Mouse (Mus musculus): ENCODE results near the gene Fam135a. TPM values are rescaled to one million over a fixed set of nuclear protein-coding genes. Genes with fewer than 3 reads are reported as not detected.

The Fam135a gene
- polyA plus RNA-seq, 1 experiment from 2014 or later = 16.0 TPM

- DNase-seq (ENCODE audit: low spot score) (no peak), ATAC-seq (replicated peaks; ENCODE audit: low FRiP score) (no peak)
- WGBS = 69% methylated on average over 5 of the region's 5 CpGs
- Histone ChIP-seq H3K4me3 (ENCODE audit: low read depth, low read length) (no peak overlapping the region), H3K4me2 (no peak overlapping the region), H3K9ac (ENCODE audit: low read depth, low read length) (no peak overlapping the region), H3K4me1 (replicated peaks; ENCODE audit: control insufficient read depth, insufficient read depth, low read length) (no peaks in the 10 kb centered on the region), H3K27me3 (replicated peaks; ENCODE audit: control insufficient read depth, insufficient read depth, low read length) (no peaks in the 10 kb centered on the region), H3K36me3 (ENCODE audit: control insufficient read depth, insufficient read depth, low read length) (no peaks in the 10 kb centered on the region), H3K27ac (ENCODE audit: low read depth, low read length) (no peak overlapping the region), H3K9me3 (ENCODE audit: control insufficient read depth, low read length) (no peaks in the 10 kb centered on the region)
Observed at GRCm38 (mm10) chr1:24090094-24090493, 10.0 kb downstream of the Fam135a start.

GRCm38 (mm10) chr1:24086176-24086575, 14.0 kb downstream of the Fam135a start:
- Histone ChIP-seq H3K9me3 (ENCODE audit: control insufficient read depth, low read length) (no peaks in the 10 kb centered on the region), H3K36me3 (ENCODE audit: control insufficient read depth, insufficient read depth, low read length) (peaks cover 3% of the 10 kb centered on the region; the same call in 1 of the 2 replicates), H3K27ac (ENCODE audit: low read depth, low read length) (no peak overlapping the region), H3K9ac (ENCODE audit: low read depth, low read length) (no peak overlapping the region), H3K4me1 (replicated peaks; ENCODE audit: control insufficient read depth, insufficient read depth, low read length) (no peaks in the 10 kb centered on the region), H3K4me2 (no peak overlapping the region), H3K27me3 (replicated peaks; ENCODE audit: control insufficient read depth, insufficient read depth, low read length) (no peaks in the 10 kb centered on the region), H3K4me3 (ENCODE audit: low read depth, low read length) (no peak overlapping the region)
- no peak for ATAC-seq (replicated peaks; ENCODE audit: low FRiP score)
- WGBS = 85% methylated on average over 3 of the region's 3 CpGs
- DNase-seq (ENCODE audit: low spot score) = no peak

GRCm38 (mm10) chr1:24074396-24074795, 25.7 kb downstream of the Fam135a start:
- Histone ChIP-seq H3K36me3 (ENCODE audit: control insufficient read depth, insufficient read depth, low read length) (no peaks in the 10 kb centered on the region), H3K4me2 (no peak overlapping the region), H3K27ac (ENCODE audit: low read depth, low read length) (no peak overlapping the region), H3K27me3 (replicated peaks; ENCODE audit: control insufficient read depth, insufficient read depth, low read length) (no peaks in the 10 kb centered on the region), H3K4me3 (ENCODE audit: low read depth, low read length) (no peak overlapping the region), H3K9me3 (ENCODE audit: control insufficient read depth, low read length) (no peaks in the 10 kb centered on the region), H3K9ac (ENCODE audit: low read depth, low read length) (no peak overlapping the region), H3K4me1 (replicated peaks; ENCODE audit: control insufficient read depth, insufficient read depth, low read length) (no peaks in the 10 kb centered on the region)
- no peak for ATAC-seq (replicated peaks; ENCODE audit: low FRiP score)
- 67% methylated on average over 2 of the region's 2 CpGs for WGBS
- no peak for DNase-seq (ENCODE audit: low spot score)

DNA sequence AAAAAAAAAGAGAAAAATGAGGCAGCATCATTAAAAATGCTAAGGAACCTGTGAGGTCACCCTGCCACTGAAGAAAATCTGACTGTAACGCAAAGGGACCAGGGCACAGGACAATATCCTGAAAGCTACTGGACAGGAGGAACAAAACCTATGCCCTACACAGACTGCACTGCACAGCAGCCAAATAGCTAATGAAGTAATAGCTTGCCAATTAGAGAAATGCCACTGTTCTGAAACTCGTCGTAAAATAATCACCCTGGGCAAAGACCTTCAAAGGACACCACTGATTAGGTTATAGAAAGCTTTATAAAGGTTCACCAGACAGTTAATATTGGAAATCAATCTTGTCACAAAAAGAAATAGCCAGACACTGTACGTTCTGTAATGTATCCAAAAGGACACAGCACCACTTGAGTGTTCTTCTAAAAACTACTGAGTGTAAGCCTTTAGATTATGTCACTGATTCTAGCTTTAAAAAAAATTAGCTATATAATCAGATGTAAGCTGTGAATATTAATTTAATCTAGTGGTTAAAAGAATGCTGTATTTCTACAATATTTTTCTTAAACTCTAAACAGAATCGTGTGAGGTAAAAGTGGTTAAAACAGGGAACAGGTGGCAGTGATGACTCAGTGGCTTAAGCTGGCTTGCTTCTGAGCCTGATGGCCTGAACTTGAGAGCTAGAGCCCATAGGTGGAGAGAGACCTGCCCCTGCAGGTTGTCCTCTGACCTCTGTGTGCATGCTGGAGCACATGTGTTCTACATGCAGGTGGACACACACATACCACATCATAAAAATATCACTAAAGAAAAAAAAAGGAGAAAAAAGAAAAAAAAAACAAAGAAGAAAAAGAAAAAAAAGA, 26.5 kb downstream of the Fam135a start:
- Histone ChIP-seq H3K27me3 (replicated peaks; ENCODE audit: control insufficient read depth, insufficient read depth, low read length) (no peaks in the 10 kb centered on the region), H3K4me3 (ENCODE audit: low read depth, low read length) (no peak overlapping the region), H3K9me3 (ENCODE audit: control insufficient read depth, low read length) (no peaks in the 10 kb centered on the region), H3K4me2 (no peak overlapping the region), H3K4me1 (replicated peaks; ENCODE audit: control insufficient read depth, insufficient read depth, low read length) (no peaks in the 10 kb centered on the region), H3K9ac (ENCODE audit: low read depth, low read length) (no peak overlapping the region), H3K36me3 (ENCODE audit: control insufficient read depth, insufficient read depth, low read length) (no peaks in the 10 kb centered on the region), H3K27ac (ENCODE audit: low read depth, low read length) (no peak overlapping the region)
- DNase-seq (ENCODE audit: low spot score) = no peak
- WGBS = 85% methylated on average over 5 of the region's 5 CpGs
- no peak for ATAC-seq (replicated peaks; ENCODE audit: low FRiP score)

DNA sequence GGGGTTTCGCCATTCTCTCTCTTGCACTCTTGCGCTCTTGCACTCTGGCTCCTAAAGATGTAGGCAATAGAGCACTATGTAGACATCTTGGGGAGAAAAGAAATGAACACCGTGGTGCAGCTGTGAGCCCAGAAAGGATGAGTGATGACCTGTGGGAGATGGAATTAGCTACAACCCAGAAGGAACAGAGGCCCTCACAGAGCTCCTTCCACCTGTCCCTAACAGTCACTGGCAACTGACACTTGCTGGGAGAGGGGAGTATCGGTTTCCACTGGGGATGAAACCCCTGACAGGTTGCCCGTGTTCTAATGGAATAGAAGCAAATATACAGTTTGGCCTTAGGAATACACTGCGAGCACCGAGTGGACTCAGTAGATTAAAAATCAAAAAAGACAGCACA, 31.3 kb downstream of the Fam135a start:
- Histone ChIP-seq H3K36me3 (ENCODE audit: control insufficient read depth, insufficient read depth, low read length) (no peaks in the 10 kb centered on the region), H3K9ac (ENCODE audit: low read depth, low read length) (no peak overlapping the region), H3K27me3 (replicated peaks; ENCODE audit: control insufficient read depth, insufficient read depth, low read length) (no peaks in the 10 kb centered on the region), H3K4me1 (replicated peaks; ENCODE audit: control insufficient read depth, insufficient read depth, low read length) (no peaks in the 10 kb centered on the region), H3K27ac (ENCODE audit: low read depth, low read length) (no peak overlapping the region), H3K9me3 (ENCODE audit: control insufficient read depth, low read length) (no peaks in the 10 kb centered on the region), H3K4me2 (no peak overlapping the region), H3K4me3 (ENCODE audit: low read depth, low read length) (no peak overlapping the region)
- ATAC-seq (replicated peaks; ENCODE audit: low FRiP score) = no peak
- 84% methylated on average over 7 of the region's 7 CpGs for WGBS
- no peak for DNase-seq (ENCODE audit: low spot score)

DNA sequence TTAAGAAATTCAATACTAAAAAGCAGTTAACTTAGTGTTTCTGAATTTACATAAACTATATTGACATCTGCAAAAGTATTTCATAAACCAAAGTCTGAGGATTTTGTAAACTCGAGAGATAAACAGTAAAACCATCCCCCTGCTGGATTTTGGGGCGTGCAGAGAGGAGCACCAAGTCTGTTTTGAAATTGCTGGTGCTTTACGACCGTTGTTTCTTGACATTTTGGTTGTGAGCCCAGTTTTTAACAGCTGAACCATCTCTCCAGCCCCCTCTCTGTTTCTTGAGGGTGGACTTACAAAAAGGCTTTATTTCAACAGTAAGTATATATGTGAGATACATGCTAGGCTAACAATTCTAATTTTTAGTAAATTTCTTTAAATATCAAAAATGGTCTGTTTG, 33.4 kb downstream of the Fam135a start:
- 84% methylated on average over 4 of the region's 4 CpGs for WGBS
- DNase-seq (ENCODE audit: low spot score) = no peak
- no peak for ATAC-seq (replicated peaks; ENCODE audit: low FRiP score)
- H3K4me1 ChIP-seq (replicated peaks; ENCODE audit: control insufficient read depth, insufficient read depth, low read length) = no peaks in the 10 kb centered on the region
- H3K27me3 ChIP-seq (replicated peaks; ENCODE audit: control insufficient read depth, insufficient read depth, low read length) = no peaks in the 10 kb centered on the region
- no peak overlapping the region for H3K9ac ChIP-seq (ENCODE audit: low read depth, low read length)
- H3K36me3 ChIP-seq (ENCODE audit: control insufficient read depth, insufficient read depth, low read length) = no peaks in the 10 kb centered on the region
- no peak overlapping the region for H3K4me3 ChIP-seq (ENCODE audit: low read depth, low read length)
- no peak overlapping the region for H3K27ac ChIP-seq (ENCODE audit: low read depth, low read length)
- no peak overlapping the region for H3K4me2 ChIP-seq
- H3K9me3 ChIP-seq (ENCODE audit: control insufficient read depth, low read length) = no peaks in the 10 kb centered on the region

- H3K9ac ChIP-seq (ENCODE audit: low read depth, low read length) = no peak overlapping the region
- ATAC-seq (replicated peaks; ENCODE audit: low FRiP score) (no peak), DNase-seq (ENCODE audit: low spot score) (no peak)
- no peaks in the 10 kb centered on the region for H3K4me1 ChIP-seq (replicated peaks; ENCODE audit: control insufficient read depth, insufficient read depth, low read length)
- H3K9me3 ChIP-seq (ENCODE audit: control insufficient read depth, low read length) = no peaks in the 10 kb centered on the region
- H3K4me2 ChIP-seq = no peak overlapping the region
- H3K36me3 ChIP-seq (ENCODE audit: control insufficient read depth, insufficient read depth, low read length) = no peaks in the 10 kb centered on the region
- H3K4me3 ChIP-seq (ENCODE audit: low read depth, low read length) = no peak overlapping the region
- H3K27me3 ChIP-seq (replicated peaks; ENCODE audit: control insufficient read depth, insufficient read depth, low read length) = no peaks in the 10 kb centered on the region
- 93% methylated on average over 14 of the region's 14 CpGs for WGBS
- H3K27ac ChIP-seq (ENCODE audit: low read depth, low read length) = no peak overlapping the region
Observed at GRCm38 (mm10) chr1:24055706-24056105, 44.4 kb downstream of the Fam135a start.

GRCm38 (mm10) chr1:24046730-24047510, 53.2 kb downstream of the Fam135a start:
- Histone ChIP-seq H3K27ac (ENCODE audit: low read depth, low read length) (no peak overlapping the region), H3K4me3 (ENCODE audit: low read depth, low read length) (no peak overlapping the region), H3K9me3 (ENCODE audit: control insufficient read depth, low read length) (no peaks in the 10 kb centered on the region), H3K36me3 (ENCODE audit: control insufficient read depth, insufficient read depth, low read length) (no peaks in the 10 kb centered on the region), H3K9ac (ENCODE audit: low read depth, low read length) (no peak overlapping the region), H3K4me2 (no peak overlapping the region), H3K4me1 (replicated peaks; ENCODE audit: control insufficient read depth, insufficient read depth, low read length) (no peaks in the 10 kb centered on the region), H3K27me3 (replicated peaks; ENCODE audit: control insufficient read depth, insufficient read depth, low read length) (no peaks in the 10 kb centered on the region)
- ATAC-seq (replicated peaks; ENCODE audit: low FRiP score) = no peak
- WGBS = 78% methylated on average over 6 of the region's 6 CpGs
- DNase-seq (ENCODE audit: low spot score) = no peak
